In the genomic region with DNA sequence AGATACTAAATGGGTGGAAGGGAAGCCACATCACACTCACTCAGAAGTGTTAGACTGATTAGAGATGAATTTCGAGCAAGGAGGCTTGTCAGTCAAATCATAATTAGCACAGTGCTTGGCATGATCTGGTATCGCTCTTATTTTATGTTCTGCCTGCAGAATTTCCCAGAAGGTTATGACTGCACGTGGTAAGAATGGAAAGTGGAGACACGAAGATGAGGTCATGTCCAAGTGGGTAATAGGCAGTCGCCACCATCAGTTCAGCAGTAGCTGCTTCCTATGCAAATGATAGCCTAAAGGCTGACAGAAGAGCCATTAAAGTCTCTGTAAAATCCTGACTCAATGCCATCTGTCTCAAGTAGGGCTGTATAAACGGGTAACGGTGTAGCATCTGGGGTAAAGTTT, we compare ENCODE assay signal across 17 mouse cellular contexts.
DNase-seq lines count a peak whose midpoint lies in the region; ATAC-seq lines count a peak whose summit lies in the region.
"Had no signal": no experiment of that assay in that cellular context is flagged by ENCODE, and none has a peak within 500 bp of the region (broad histone marks: within the 10 kb centered on the region; RNA-seq: fewer than 3 reads in every experiment).

No protein-coding gene starts in this region.

- no peaks in the 10 kb centered on the region for H3K36me3 ChIP-seq in forebrain, embryonic 15.5 days
- no peaks in the 10 kb centered on the region for H3K36me3 ChIP-seq in kidney, embryonic 16.5 days (ENCODE audit: insufficient read depth, low read length)
- no peaks in the 10 kb centered on the region for H3K36me3 ChIP-seq in intestine, embryonic 16.5 days (ENCODE audit: control insufficient read depth, insufficient read depth, low read length)
- H3K36me3 ChIP-seq: heart, embryonic 13.5 days; limb, embryonic 15.5 days had no signal

- peak overlapping the region; percentile 60; the same call in 1 of the 2 replicates for H3K27ac ChIP-seq in forebrain, embryonic 15.5 days (replicated peaks)
- no peak overlapping the region for H3K27ac ChIP-seq in kidney, embryonic 16.5 days (ENCODE audit: low read length)
- H3K27ac ChIP-seq in intestine, embryonic 16.5 days (ENCODE audit: low read length) = no peak overlapping the region
- H3K27ac ChIP-seq: heart, embryonic 13.5 days; limb, embryonic 15.5 days had no signal

- peaks cover 10% of the 10 kb centered on the region for H3K4me1 ChIP-seq in forebrain, embryonic 15.5 days
- no peaks in the 10 kb centered on the region for H3K4me1 ChIP-seq in kidney, embryonic 16.5 days (ENCODE audit: insufficient read depth, low read length)
- no peaks in the 10 kb centered on the region for H3K4me1 ChIP-seq in intestine, embryonic 16.5 days (ENCODE audit: control insufficient read depth, insufficient read depth, low read length)
- H3K4me1 ChIP-seq: heart, embryonic 13.5 days; limb, embryonic 15.5 days had no signal

- H3K27me3 ChIP-seq in forebrain, embryonic 15.5 days = no peaks in the 10 kb centered on the region
- H3K27me3 ChIP-seq in kidney, embryonic 16.5 days (ENCODE audit: insufficient read depth, low read length) = no peaks in the 10 kb centered on the region
- no peaks in the 10 kb centered on the region for H3K27me3 ChIP-seq in intestine, embryonic 16.5 days (replicated peaks; ENCODE audit: control insufficient read depth, insufficient read depth, low read length)
- H3K27me3 ChIP-seq: heart, embryonic 13.5 days; limb, embryonic 15.5 days had no signal

- H3K9me3 ChIP-seq in forebrain, embryonic 15.5 days = no peaks in the 10 kb centered on the region
- H3K9me3 ChIP-seq in kidney, embryonic 16.5 days (ENCODE audit: low read length) = no peaks in the 10 kb centered on the region
- H3K9me3 ChIP-seq in intestine, embryonic 16.5 days (ENCODE audit: control insufficient read depth, low read length) = no peaks in the 10 kb centered on the region; the same call in 1 of the 2 replicates
- H3K9me3 ChIP-seq: limb, embryonic 15.5 days had no signal

- no peak overlapping the region for H3K9ac ChIP-seq in forebrain, embryonic 15.5 days (replicated peaks)
- no peak overlapping the region for H3K9ac ChIP-seq in kidney, embryonic 16.5 days (replicated peaks; ENCODE audit: low read length)
- no peak overlapping the region for H3K9ac ChIP-seq in intestine, embryonic 16.5 days (ENCODE audit: low read depth, low read length)
- H3K9ac ChIP-seq: heart, embryonic 13.5 days; limb, embryonic 15.5 days; liver, postnatal 0 days had no signal

- 32% methylated on average over 7 of the region's 7 CpGs for WGBS in forebrain, embryonic 15.5 days
- 64% methylated on average over 7 of the region's 7 CpGs for WGBS in kidney, embryonic 16.5 days
- whole genome bisulfite sequencing in intestine, embryonic 16.5 days = 75% methylated on average over 7 of the region's 7 CpGs

- peak; percentile 93 for ATAC-seq in forebrain, embryonic 15.5 days (replicated peaks)
- ATAC-seq in kidney, embryonic 16.5 days (ENCODE audit: low FRiP score, low TSS enrichment) = no peak
- ATAC-seq in intestine, embryonic 16.5 days = no peak
- ATAC-seq: liver, postnatal 0 days had no signal

- H3K4me2 ChIP-seq in forebrain, embryonic 15.5 days (replicated peaks) = no peak overlapping the region
- no peak overlapping the region for H3K4me2 ChIP-seq in kidney, embryonic 16.5 days (replicated peaks; ENCODE audit: low read depth, low read length)
- no peak overlapping the region for H3K4me2 ChIP-seq in intestine, embryonic 16.5 days (ENCODE audit: low read depth, low read length)
- H3K4me2 ChIP-seq: heart, embryonic 13.5 days; limb, embryonic 15.5 days had no signal

- H3K4me3 ChIP-seq in forebrain, embryonic 15.5 days = no peak overlapping the region
- H3K4me3 ChIP-seq in kidney, embryonic 16.5 days (ENCODE audit: low read length) = no peak overlapping the region
- no peak overlapping the region for H3K4me3 ChIP-seq in intestine, embryonic 16.5 days (ENCODE audit: low read length)
- H3K4me3 ChIP-seq: heart, embryonic 13.5 days; limb, embryonic 15.5 days had no signal

- peak; percentile 11 for DNase-seq in retina, postnatal 1 day
- no peak for DNase-seq in retina, embryonic 14.5 days (ENCODE audit: low spot score)
- DNase-seq in mesoderm, embryonic 11.5 days (ENCODE audit: low read depth, low spot score) = peak; percentile 22
- peak; percentile 3 for DNase-seq in telencephalon, adult 2 months (ENCODE audit: low read depth, low spot score)
- no peak for DNase-seq in frontal cortex, postnatal 14 days (ENCODE audit: low spot score in 2 of 2)
- DNase-seq: adrenal gland, postnatal 25 days; gastrocnemius, postnatal 36 days; heart, postnatal 4 days; kidney, adult 8-10 months; liver, postnatal 0 days; right cerebral cortex, postnatal 14 days; thymus, postnatal 4 days had no signal

Comparison
In these comparisons a context has a peak if more than half of its experiments do, and no peak if none do; other contexts are left out.
1. DNase-seq: peak in retina, postnatal 1 day (single experiment), mesoderm, embryonic 11.5 days (single experiment) and telencephalon, adult 2 months (single experiment); none in retina, embryonic 14.5 days (single experiment) and frontal cortex, postnatal 14 days (0 of 2).